Mouse (Mus musculus): ENCODE data around the gene Pym1.
A peak's percentile ranks its signal among the peaks of the same experiment; 100 is the strongest.
"Not testable (repeated sequence)": the region's sequence is repeated elsewhere in the genome, so short reads cannot be mapped to it uniquely, and the experiment has no call there.

Pym1 gene

DNA sequence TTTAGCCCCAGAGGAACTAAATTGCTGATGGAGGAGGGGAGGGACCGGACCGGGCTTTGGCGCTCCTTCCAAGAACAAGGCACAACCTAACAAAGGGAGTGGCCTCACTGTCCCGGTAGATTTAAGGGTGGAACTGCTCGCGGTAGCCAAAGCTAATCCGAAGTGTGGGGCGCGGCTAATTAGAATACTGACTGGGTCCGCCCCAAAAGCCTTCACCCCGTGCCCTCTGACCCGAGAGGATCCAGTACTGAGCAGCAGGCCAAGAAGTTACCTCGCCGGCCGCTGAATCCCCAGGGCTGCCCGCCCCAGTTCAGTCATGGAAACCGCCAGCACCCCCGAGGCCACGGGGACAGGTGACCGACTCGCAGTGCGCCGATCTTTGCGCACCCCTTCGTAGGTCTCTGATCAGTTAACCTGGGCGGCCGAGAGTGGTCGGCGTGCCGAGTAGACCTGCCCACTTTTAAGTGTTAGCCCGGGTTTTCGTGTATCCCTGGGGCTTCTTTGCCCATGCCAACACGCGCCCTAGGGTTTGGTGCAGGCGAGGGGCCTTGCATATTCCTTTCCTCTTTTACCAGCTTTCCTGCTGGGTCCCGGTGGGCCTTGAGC, at the start of gene Pym1:
Pym1 (plus strand) TSS at position 244 of the 606 bp plus-strand sequence.
- peak; percentile 32 for DNase-seq

DNA sequence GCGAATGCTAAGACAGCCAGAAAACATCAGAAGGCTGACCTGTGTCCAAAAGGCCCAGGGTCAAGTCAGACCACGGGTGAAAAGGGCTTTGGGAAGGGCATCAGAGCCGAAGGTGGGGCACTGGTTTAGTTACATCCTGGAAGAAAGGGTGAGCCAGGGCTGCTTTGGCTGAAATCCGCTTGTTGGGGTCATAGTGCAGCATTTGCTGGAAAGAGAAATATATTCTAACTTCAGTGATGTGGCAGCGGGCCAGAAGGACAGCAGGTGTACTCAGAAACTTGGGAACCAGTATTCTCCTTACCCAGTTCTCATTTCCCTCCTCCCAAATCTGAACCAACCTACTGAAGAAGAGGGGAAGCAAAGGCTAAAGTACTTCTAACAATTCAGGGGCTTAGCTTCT, 48.7 kb upstream of the Pym1 start:
- DNase-seq: no peak

DNA sequence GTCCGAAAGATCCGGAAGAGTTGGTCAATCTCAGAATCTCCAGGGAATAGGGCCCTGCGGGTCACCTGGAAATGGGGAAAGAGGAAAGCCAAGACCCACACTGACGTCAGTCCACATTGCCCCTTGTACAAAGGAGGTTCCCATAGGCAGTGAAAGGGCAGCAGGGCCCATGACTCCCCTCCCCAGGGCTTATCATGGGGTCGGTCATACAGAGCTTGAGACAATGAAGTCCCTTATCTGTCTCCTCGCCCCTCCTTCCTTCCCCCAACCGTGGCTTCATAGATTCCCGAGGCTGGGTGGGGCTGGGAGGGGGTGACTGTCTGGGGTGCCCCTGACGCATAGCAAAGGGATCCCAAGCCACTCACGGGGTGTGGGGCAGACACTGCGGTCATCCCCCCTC, 48.1 kb upstream of the Pym1 start:
- DNase-seq: no peak

DNA sequence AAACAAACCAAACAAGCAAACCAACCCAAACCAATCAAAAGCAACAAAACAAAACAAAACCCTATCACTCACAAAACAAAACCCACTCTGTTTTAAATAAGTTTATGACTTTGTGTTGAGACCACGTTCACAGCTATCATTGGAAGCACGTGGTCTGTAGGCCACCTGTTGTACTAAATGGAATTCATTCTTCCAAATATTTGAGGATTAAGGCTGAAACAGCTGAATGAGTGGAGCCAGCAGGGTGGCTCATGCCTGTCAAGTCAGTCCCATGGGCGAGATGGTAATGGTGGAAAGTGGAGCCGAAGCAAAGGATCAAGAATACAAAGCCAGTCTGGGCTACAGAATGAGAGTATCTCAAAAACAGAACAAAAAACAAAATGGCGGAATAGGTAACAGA, 47.0 kb upstream of the Pym1 start:
- DNase-seq: no peak

DNA sequence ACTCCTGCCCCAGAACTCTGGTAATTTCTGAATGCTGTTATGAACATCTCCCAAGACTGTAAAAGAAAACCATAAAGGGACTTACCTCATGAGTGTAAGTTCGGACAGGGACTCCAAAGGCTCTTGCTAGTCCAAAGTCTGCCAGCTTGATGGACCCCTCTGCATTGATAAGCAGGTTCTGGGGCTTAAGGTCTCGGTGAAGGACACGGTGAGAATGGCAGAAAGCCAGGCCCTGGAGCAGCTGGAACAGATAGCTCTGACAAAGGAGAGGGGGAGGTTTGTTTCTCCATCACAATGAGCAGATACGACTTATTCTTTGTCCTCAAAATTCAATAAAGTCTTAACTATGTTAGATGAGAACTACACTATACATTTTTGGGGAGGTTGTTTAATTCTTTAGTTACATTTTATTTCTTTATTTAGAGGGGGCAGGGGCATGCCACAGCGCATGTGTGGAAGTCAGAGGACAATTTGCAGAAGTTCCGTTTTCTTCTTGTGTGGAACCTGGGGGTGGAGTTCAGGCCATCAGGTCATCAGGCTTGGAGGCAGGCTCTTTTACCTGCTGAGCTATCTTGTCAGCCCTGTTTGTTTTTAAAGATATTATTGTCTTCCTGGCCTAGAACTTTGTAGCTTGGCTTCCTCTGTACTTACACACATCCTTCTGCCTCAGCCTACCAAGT, 45.2 kb upstream of the Pym1 start:
- no peak for DNase-seq

DNA sequence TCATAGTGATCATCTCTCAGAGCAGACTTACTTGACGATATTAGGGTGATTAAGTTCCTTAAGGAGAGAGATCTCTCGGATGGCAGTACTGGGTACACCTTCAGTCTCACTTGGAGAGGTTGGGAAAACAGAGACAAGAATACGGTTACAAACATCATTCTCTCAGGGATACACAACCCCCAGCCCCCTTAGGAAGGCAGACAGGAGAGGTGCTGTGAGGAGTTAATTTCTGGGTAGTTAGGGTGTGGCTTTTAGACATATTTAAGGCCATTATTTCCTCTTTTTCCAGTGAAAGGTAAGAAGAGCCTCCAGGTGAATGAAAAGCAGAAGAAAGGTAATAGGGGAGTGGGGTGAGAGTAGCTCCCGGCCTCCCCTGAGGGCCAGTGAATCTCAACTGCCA, 43.8 kb upstream of the Pym1 start, which contains the start of gene Pmel:
Pmel (plus strand) TSS at position 301 of the 400 bp plus-strand sequence.
- DNase-seq: no peak

DNA sequence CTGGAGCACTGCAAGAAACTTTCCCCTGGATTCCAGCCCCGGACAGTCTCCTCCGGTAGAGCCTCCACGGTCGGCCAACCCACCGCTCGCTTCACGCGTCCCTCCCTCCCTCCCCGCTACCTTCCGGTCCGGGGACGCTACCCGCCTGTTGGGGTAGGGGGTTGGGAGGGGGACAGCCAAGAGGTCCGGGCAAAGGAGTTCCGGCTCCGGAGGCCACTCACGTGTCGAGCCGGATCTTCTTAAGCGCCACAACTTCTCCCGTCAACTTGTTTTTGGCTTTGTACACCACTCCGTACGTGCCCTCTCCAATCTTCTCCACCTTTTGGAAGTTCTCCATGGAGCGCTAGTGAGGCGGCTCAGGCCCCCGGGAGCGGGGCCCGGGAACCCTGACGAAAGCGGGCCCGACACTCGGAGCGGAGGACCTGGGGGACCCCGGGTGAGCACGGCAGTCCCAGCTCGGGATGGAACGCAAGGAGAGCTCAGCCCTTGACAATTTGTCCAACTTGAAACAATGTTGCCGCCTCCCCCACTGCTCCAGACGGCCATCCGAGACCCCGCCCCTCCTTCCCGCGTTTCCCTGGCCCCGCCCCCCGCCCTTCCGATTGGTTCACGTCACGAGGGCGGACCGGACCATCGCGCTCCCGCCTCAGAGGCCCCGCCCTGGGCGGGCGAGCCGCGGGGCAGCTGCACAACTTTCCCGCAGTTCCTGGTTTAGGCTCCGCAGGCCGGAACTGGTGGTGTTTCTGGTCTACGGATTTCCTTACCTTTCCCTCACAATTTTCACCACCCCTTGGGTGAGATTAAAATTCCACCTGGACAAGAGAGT, 43.0 kb upstream of the Pym1 start, which contains the start of gene Cdk2:
Cdk2 (minus strand) TSS at position 541 of the 826 bp plus-strand sequence.
- DNase-seq: peak; percentile 87

DNA sequence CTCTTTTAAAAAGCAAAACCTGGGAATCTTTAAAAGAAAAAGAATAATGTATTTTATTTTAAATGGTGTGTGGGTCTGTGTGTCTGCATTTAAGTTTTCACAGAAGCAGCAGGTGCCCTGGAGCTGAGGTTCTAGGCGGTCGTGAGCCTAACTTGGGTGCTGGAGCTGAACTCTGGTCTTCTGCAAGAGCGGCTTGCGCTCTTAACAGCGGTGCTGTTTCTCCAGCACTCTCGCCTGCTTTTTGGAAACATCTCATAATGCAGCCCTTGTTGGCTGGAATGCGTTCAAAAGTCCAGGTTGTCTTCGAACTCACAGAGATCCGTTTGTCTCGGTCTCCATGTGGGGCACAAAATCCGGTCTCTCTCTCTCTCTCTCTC, 42.4 kb upstream of the Pym1 start:
- DNase-seq: no peak

DNA sequence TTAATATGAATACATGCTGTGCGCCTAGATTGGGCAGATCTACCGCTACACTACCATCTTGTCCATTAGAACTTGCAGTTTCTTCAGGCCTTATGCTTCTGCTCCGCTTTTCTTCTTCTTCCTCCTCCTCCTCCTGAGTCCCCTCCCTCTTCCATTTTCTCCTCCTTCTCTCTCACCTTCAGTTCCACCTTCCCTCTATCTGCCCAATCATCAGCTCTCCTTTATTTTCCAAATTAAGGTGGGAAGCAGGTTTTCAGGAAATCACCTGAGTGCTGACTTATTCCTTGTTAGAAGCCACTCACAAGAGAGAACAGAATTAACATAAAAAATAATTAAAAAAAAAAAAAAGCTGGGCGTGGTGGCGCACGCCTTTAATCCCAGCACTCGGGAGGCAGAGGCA, 36.4 kb upstream of the Pym1 start:
- not testable (repeated sequence) for DNase-seq

DNA sequence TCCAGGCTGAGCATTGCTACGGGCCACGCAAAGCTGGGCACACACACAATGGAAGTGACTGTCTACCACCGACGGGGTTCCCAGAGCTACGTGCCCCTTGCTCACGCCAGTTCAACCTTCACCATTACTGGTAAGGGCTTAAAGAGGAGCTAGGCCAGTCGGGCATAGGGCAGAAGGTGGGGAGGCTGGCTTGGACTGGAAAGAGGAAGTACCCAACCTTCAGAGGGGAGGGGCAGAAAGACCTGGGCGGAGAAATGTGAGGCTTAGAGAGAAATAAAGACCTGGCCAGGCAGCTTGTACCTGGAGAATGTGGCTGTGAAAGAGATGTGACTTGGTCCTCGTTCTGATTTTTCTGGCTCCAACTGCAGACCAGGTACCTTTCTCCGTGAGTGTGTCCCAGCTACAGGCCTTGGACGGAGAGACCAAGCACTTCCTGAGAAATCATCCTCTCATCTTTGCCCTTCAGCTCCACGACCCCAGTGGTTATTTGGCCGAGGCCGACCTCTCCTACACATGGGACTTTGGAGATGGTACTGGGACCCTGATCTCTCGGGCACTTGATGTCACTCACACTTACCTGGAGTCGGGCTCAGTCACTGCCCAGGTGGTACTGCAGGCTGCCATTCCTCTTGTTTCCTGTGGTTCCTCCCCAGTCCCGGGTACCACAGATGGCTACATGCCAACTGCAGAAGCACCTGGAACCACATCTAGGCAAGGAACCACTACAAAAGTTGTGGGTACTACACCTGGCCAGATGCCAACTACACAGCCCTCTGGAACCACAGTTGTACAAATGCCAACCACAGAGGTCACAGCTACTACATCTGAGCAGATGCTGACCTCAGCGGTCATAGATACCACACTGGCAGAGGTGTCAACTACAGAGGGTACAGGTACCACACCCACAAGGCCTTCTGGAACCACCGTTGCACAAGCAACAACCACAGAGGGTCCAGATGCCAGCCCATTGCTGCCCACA, 31.8 kb upstream of the Pym1 start:
- no peak for DNase-seq

DNA sequence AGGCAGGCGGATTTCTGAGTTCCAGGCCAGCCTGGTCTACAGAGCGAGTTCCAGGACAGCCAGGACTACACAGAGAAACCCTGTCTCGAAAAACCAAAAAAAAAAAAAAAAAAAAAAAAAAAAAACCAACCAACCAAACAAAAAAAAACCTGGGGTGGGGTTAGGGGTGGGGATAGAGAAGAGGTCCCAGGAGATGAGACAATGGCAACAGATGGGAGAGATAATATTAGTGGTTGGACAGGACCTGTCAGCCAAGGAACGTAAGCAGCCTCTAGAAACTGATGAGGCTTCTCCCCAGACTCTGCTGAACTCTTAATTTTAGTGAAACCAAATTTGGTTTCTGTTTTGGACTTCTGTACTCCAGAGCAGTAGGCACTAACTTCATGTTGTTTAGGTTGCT, 22.2 kb upstream of the Pym1 start:
- not testable (repeated sequence) for DNase-seq

DNA sequence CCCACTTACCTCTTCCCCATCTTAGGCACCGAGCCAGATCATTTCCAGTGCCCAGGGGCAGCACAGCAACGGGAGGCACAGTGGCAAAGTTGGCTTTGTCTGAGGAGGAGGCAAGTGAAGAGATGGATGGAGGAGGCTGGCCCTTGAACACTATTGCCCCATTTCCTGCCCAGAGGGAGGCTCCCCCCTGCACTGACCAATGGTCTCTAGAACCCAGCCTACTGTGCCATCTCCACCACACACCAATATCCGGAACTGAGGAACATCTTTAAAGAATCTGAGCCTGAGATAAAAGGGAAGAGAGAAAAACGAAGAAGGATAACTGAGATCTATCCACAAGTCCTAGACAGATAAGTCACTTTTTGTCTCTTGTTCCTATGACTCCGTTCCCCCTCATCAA, 19.6 kb upstream of the Pym1 start:
- no peak for DNase-seq

DNA sequence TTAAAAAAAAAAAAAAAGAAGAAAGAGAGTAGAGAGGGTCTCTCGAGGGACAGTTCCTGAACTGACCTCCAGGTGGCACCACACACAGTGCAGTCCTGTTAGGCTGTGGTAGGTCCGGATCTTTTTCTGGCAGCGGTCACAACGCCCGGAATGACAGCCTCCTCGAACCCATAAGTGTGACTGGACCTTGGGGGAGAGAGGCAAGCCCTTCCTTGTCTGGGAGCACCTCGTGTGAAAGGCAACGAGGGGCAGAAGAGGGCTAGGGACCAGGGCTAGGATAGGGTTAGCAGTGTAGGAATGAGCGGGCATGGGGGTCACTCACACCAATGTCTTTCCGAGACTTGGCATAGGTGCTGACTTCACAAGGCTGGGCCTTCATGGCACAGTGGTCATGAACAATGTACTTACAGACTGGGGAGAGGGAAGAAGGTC, 16.7 kb upstream of the Pym1 start:
- peak; percentile 46 for DNase-seq

DNA sequence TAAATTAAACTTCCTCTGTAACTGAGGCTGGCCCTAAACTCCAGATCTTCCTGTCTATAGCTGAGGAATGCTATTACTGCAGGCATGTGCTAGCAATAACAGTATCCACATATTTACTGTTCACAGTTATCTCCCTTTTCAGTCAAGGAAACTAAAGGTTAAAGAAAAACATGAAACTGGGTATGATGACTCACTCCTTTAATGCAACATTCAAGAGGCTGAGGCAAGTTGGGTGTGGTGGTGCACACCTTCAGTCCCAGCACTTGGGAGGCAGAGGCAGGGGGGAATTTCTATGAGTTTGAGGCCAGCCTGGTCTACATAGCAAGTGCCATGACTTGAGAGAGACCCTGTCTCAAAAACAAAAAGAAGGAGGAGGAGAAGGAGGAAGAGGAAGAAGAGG, 15.7 kb upstream of the Pym1 start:
- no peak for DNase-seq

DNA sequence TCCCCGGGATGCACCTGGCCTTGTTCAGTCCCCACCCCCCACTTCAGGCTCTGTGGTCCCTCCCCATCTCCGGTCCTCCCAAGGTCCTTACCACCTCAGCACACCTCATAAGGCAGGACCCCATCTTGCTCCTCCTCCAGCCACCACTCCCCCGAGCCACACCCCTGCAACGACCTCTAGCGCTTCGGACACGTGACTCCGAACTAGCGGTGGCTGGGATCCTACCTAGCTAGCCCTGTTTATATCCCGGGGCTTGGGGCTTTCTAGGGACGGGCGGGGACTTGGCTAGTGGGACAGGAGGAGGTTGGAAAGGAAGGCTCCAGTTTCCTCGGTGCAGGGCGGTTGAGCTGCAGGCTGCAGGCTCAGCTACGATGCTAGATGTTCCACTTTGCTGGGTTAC, 10.3 kb upstream of the Pym1 start:
- DNase-seq: no peak

DNA sequence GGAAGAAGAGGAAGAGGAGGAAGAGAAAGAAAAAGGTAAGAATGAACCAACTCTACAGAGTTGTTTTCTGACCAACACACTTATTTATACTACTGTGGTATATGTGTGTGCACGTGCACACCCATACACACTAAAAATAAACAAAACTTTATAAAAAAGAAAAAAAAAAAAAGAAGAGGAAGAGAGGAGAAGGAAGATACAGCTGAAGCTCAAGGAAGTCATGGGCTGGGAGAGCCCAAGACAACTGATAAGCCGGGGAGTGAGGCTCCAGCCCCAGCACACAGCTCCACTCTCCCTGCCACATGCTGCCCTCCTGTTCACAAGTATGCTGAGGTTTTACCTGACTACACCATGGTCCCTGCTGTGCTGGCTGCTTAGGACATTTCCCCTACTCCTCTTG, 7.4 kb upstream of the Pym1 start:
- no peak for DNase-seq

DNA sequence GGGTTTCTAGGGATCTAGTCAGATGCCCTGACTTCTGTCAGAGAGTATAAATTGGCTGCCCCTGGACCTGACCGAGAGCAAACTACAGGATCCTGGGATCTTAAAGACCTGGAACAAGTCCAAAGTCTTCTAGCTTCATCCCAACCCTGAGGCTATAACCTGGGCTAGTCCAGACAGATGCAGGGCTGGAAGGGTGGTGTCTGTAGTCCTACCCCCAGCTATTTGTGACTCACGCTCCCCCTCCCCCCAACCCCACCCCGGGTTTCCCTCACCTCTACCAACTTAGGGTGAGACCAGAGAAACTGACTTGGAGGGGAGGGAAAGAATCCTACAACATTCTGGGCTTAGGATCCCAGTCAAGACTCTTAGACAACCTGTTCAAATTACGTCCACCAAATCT, 5.1 kb upstream of the Pym1 start:
- no peak for DNase-seq

DNA sequence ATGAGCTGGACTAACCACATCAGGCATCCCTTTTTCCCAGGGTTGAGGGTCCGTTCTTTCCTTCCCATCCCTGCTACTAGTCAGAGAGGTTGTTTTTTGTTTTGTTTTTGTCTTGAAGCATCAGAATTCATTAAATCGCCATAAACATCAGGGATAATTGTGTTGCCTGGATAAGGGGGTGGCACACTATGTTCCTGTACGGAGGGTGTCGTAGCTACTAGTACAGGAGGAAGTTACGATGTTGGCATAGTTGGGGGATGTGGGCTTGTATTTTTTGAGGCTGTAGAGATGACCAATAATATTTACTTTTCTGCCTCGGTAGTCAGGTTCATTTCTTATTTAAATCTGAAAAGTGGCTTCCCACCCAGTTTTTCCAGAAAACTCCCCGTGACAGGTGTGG, 4.5 kb upstream of the Pym1 start:
- no peak for DNase-seq

DNA sequence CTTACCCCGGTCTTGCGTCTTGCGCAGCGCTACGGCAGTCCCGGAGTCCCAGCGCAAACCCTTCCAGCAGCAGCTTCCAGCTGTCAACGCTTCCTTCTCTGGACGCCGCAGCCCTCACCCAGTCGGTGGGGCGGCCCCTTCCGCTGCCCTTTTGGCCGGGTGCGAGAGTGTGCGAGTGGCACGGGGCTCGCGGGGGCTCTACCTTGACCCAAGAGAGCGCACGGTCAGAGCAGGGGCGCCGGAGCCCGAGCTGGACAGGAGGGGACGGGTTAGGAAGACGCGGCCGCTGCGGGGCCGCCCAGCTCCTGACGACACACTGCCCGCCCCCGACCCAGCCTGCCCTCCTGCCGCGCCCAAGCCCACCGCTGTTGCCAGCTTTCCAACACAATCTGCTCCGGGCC, 3.9 kb upstream of the Pym1 start:
- peak; percentile 49 for DNase-seq

DNA sequence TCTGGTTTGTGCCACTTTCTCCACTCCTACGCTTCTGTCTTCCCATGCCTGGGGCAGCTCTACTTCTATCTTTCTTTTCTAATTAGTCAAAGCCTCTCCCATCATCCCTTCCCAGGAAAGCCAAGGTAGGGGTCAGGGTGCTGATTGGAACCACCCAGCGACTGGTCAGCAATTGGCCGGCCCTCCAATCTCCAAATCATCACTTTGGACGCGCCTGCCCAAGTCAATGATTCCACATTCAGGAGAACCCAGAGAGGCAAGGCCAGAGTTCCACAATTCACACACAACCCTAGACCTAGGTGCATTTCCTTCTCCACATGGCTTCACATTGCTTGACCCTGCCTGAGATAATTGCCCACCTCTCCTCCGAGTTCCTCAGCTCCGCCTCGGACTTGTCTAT, 3.5 kb upstream of the Pym1 start:
- DNase-seq: no peak

DNA sequence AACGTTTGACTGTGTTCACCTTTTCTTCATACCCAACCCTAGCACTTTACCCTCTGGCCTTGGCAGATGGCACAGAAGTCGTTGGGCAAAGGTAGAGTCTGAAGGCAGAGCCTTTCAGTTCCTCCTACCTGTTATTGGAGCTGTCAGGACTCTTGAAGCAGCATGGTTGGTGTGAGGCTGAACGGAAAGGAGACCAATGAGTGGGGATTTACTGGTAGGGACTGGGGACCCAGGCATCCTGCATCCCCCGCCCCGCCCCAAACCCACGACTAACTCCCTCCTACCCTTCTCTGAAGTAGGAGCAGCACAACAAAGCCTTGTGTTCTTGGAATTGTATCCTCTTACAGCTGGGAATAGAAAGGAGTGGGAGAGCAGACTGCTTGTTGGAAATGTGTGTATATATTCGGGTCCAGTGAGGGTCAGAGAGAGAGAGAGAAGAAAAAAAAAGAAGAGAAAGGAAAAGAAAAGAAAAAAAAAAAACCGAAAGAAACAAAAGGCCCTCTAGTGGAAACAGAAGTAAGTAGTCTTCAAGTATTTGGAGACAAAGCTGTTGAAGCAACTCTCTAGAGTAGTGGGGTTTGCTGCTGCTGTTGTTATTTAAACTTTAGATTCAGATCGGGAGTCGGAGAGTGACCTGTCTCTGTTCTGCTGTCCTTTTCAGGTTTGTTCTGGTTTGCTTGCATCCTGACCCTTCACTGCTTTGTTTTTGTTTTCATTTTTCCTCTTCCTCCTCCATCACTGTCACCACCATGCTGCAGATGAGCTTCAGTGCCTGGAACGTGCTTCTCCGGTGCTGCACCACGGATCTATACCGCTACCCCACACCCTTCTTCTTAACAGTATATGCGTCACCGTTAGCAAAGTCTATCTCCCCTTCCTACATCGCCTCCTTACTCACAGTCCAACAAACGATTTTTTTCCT, 2.7 kb upstream of the Pym1 start, which contains the start of gene Dgka:
Dgka (minus strand) TSS at position 176 of the 922 bp plus-strand sequence.
- DNase-seq: no peak

All from right cerebral cortex, adult 18-20 months (tissue).